Mouse (Mus musculus): Measurements from ENCODE around the gene Prr15.

The Prr15 gene

GRCm38 (mm10) chr6:54331765-54332164 is 6.1 kb downstream of the Prr15 start:
- DNase-seq (ENCODE audit: low read depth, low spot score) = no peak

GRCm38 (mm10) chr6:54332203-54332602 is 6.6 kb downstream of the Prr15 start:
- no peak for DNase-seq (ENCODE audit: low read depth, low spot score)

GRCm38 (mm10) chr6:54333116-54333651 is 7.5 kb downstream of the Prr15 start:
- DNase-seq (ENCODE audit: low read depth, low spot score) = no peak

GRCm38 (mm10) chr6:54333652-54334396 is 8.2 kb downstream of the Prr15 start:
- DNase-seq (ENCODE audit: low read depth, low spot score) = no peak

GRCm38 (mm10) chr6:54337321-54337720 is 11.7 kb downstream of the Prr15 start:
- DNase-seq (ENCODE audit: low read depth, low spot score) = no peak

GRCm38 (mm10) chr6:54341133-54341532 is 15.5 kb downstream of the Prr15 start:
- DNase-seq (ENCODE audit: low read depth, low spot score) = no peak

GRCm38 (mm10) chr6:54342223-54342622 is 16.6 kb downstream of the Prr15 start:
- DNase-seq (ENCODE audit: low read depth, low spot score) = no peak

GRCm38 (mm10) chr6:54351860-54352259 is 26.2 kb downstream of the Prr15 start:
- DNase-seq (ENCODE audit: low read depth, low spot score) = no peak

- no peak for DNase-seq (ENCODE audit: low read depth, low spot score)
These were observed 27.5 kb downstream of the Prr15 start for GRCm38 (mm10) chr6:54352931-54353690.

- no peak for DNase-seq (ENCODE audit: low read depth, low spot score)
These were observed 28.1 kb downstream of the Prr15 start for GRCm38 (mm10) chr6:54353698-54354097.

- no peak for DNase-seq (ENCODE audit: low read depth, low spot score)
These were observed 30.0 kb downstream of the Prr15 start for GRCm38 (mm10) chr6:54355626-54356025.

- no peak for DNase-seq (ENCODE audit: low read depth, low spot score)
These were observed 37.1 kb downstream of the Prr15 start for GRCm38 (mm10) chr6:54362526-54363324.

- DNase-seq (ENCODE audit: low read depth, low spot score) = no peak
These were observed 38.9 kb downstream of the Prr15 start for GRCm38 (mm10) chr6:54364406-54365136.

GRCm38 (mm10) chr6:54366607-54367006 is 41.0 kb downstream of the Prr15 start:
- DNase-seq (ENCODE audit: low read depth, low spot score) = no peak

GRCm38 (mm10) chr6:54368071-54368470 is 42.4 kb downstream of the Prr15 start:
- peak; percentile 41 for DNase-seq (ENCODE audit: low read depth, low spot score)

GRCm38 (mm10) chr6:54369913-54370542 is 44.4 kb downstream of the Prr15 start:
- DNase-seq (ENCODE audit: low read depth, low spot score) = no peak

- no peak for DNase-seq (ENCODE audit: low read depth, low spot score)
These were observed 46.2 kb downstream of the Prr15 start for GRCm38 (mm10) chr6:54371874-54372273.

GRCm38 (mm10) chr6:54379356-54379755 is 53.7 kb downstream of the Prr15 start:
- no peak for DNase-seq (ENCODE audit: low read depth, low spot score)

Data from A20 (cell line).